Mouse (Mus musculus) embryonic facial prominence, embryonic 15.5 days (tissue): ENCODE measurements around the gene St8sia2. TPM values are rescaled to one million over a fixed set of nuclear protein-coding genes. Genes with fewer than 3 reads are reported as not detected.

Experiments used
- ATAC-seq: fragments of 200-750 bp; cut with Nextera tagmentation; 2 replicates; pipeline ENCODE4 v1.8.0; 2017; ENCODE audit warnings: low read depth, moderate TSS enrichment; ENCODE audit not compliant: insufficient number of reproducible peaks, low FRiP score, low TSS enrichment
- H3K27ac ChIP-seq: fragments of 300-500 bp; sonication (generic); replicated peaks from 2 replicates; pipeline ENCODE4 v1.5.1; 2015; ENCODE audit warnings: mild to moderate bottlenecking, inconsistent platforms
- H3K27me3 ChIP-seq: fragments of 300-500 bp; sonication (generic); 2 replicates; pipeline ENCODE4 v1.6.1; 2015; ENCODE audit warnings: inconsistent platforms
- H3K36me3 ChIP-seq: fragments of 300-500 bp; sonication (generic); 2 replicates; pipeline ENCODE4 v1.6.1; 2015; ENCODE audit warnings: mild to moderate bottlenecking, inconsistent platforms
- H3K4me1 ChIP-seq: fragments of 300-500 bp; sonication (generic); 2 replicates; pipeline ENCODE4 v1.6.1; 2015; ENCODE audit warnings: inconsistent platforms
- H3K4me2 ChIP-seq: fragments of 300-500 bp; sonication (generic); replicated peaks from 2 replicates; pipeline ENCODE4 v1.6.1; 2015; ENCODE audit warnings: mild to moderate bottlenecking, inconsistent platforms
- H3K4me3 ChIP-seq: fragments of 300-500 bp; sonication (generic); replicated peaks from 2 replicates; pipeline ENCODE4 v1.5.1; 2015; ENCODE audit warnings: mild to moderate bottlenecking, inconsistent platforms
- H3K9ac ChIP-seq: fragments of 300-500 bp; sonication (generic); 2 replicates; pipeline ENCODE4 v1.6.1; 2015; ENCODE audit warnings: inconsistent platforms
- H3K9me3 ChIP-seq: fragments of 300-500 bp; sonication (generic); replicated peaks from 2 replicates; pipeline ENCODE4 v1.6.1; 2016; ENCODE audit warnings: inconsistent platforms
- WGBS: fragments of 180-500 bp; shearing (Covaris S2); methylation state at CpG from one replicate; pipeline ENCODE4 v1.1.7; 2015; 5-methylcytosine and 5-hydroxymethylcytosine counted together
- polyA plus RNA-seq: library from polyadenylated mRNA; unstranded; fragments of >200 nt; fragmentation: Nextera tagmentation; extraction: Ambion mirVana; gene quantifications from 2 replicates; pipeline ENCODE4 v1.2.1, GENCODE M21; 2015

The St8sia2 gene
- 15.7 and 16.5 TPM in 2 replicates for polyA plus RNA-seq

GRCm38 (mm10) chr7:74013601-74014175 lies at the start of gene St8sia2:
St8sia2 (minus strand) TSS chr7:74013690.
- Histone ChIP-seq H3K27me3 (peaks cover 7% of the 10 kb centered on the region; the same call in 1 of the 2 replicates), H3K4me3 (peak within 1 kb of the TSS; percentile 81), H3K9ac (peak within 1 kb of the TSS; percentile 73), H3K4me1 (peaks cover 22% of the 10 kb centered on the region), H3K4me2 (peak within 1 kb of the TSS; percentile 97), H3K27ac (peak within 1 kb of the TSS; percentile 82), H3K36me3 (no peaks in the 10 kb centered on the region), H3K9me3 (no peaks in the 10 kb centered on the region)
- 1% methylated on average over 28 of the region's 42 CpGs for WGBS
- ATAC-seq, result peak; percentile 81

GRCm38 (mm10) chr7:74061076-74061475 lies 47.6 kb upstream of the St8sia2 start:
- H3K36me3 ChIP-seq, result no peaks in the 10 kb centered on the region
- WGBS, result 91% methylated on average over 6 of the region's 6 CpGs
- no peak for ATAC-seq
- H3K9me3 ChIP-seq, result no peaks in the 10 kb centered on the region
- H3K4me3 ChIP-seq, result no peak overlapping the region
- H3K4me1 ChIP-seq, result peaks cover 14% of the 10 kb centered on the region; the same call in 1 of the 2 replicates
- H3K27me3 ChIP-seq, result no peaks in the 10 kb centered on the region
- no peak overlapping the region for H3K27ac ChIP-seq
- H3K9ac ChIP-seq, result no peak overlapping the region
- no peak overlapping the region for H3K4me2 ChIP-seq

- H3K4me3 ChIP-seq, result no peak overlapping the region
- H3K9ac ChIP-seq, result no peak overlapping the region
- H3K4me1 ChIP-seq, result peaks cover 10% of the 10 kb centered on the region; the same call in 1 of the 2 replicates
- H3K36me3 ChIP-seq, result no peaks in the 10 kb centered on the region
- no peak overlapping the region for H3K27ac ChIP-seq
- no peaks in the 10 kb centered on the region for H3K27me3 ChIP-seq
- no peak overlapping the region for H3K4me2 ChIP-seq
- ATAC-seq, result no peak; the same call in 1 of the 2 replicates
- 81% methylated on average over 3 of the region's 3 CpGs for WGBS
- no peaks in the 10 kb centered on the region for H3K9me3 ChIP-seq
Measured at GRCm38 (mm10) chr7:74060306-74060946, 46.9 kb upstream of the St8sia2 start.

- peaks cover 6% of the 10 kb centered on the region; the same call in 1 of the 2 replicates for H3K4me1 ChIP-seq
Measured at GRCm38 (mm10) chr7:74059684-74060083, 46.2 kb upstream of the St8sia2 start.

GRCm38 (mm10) chr7:74055753-74056152 lies 42.3 kb upstream of the St8sia2 start:
- H3K4me3 ChIP-seq, result no peak overlapping the region
- no peaks in the 10 kb centered on the region for H3K9me3 ChIP-seq
- no peak for ATAC-seq
- no peak overlapping the region for H3K27ac ChIP-seq
- WGBS, result 82% methylated on average over 3 of the region's 3 CpGs
- no peak overlapping the region for H3K4me2 ChIP-seq
- peaks cover 6% of the 10 kb centered on the region; the same call in 1 of the 2 replicates for H3K4me1 ChIP-seq
- H3K9ac ChIP-seq, result no peak overlapping the region
- no peaks in the 10 kb centered on the region for H3K27me3 ChIP-seq
- H3K36me3 ChIP-seq, result no peaks in the 10 kb centered on the region

More at GRCm38 (mm10) chr7:74059684-74060083, 46.2 kb upstream of the St8sia2 start:
- no peak overlapping the region for H3K4me2 ChIP-seq
- no peaks in the 10 kb centered on the region for H3K36me3 ChIP-seq
- H3K27ac ChIP-seq, result no peak overlapping the region
- no peak overlapping the region for H3K4me3 ChIP-seq
- no peak overlapping the region for H3K9ac ChIP-seq
- H3K9me3 ChIP-seq, result no peaks in the 10 kb centered on the region
- 72% methylated on average over 3 of the region's 3 CpGs for WGBS
- H3K27me3 ChIP-seq, result no peaks in the 10 kb centered on the region
- ATAC-seq, result no peak

- H3K4me3 ChIP-seq, result no peak overlapping the region
- no peaks in the 10 kb centered on the region for H3K4me1 ChIP-seq
- H3K4me2 ChIP-seq, result no peak overlapping the region
- no peaks in the 10 kb centered on the region for H3K27me3 ChIP-seq
- H3K36me3 ChIP-seq, result no peaks in the 10 kb centered on the region
- H3K27ac ChIP-seq, result no peak overlapping the region
- H3K9ac ChIP-seq, result no peak overlapping the region
- ATAC-seq, result no peak
- WGBS, result 68% methylated on average over 2 of the region's 2 CpGs
- no peaks in the 10 kb centered on the region for H3K9me3 ChIP-seq
Measured at GRCm38 (mm10) chr7:74047591-74047990, 34.1 kb upstream of the St8sia2 start.

GRCm38 (mm10) chr7:74045166-74045957 lies 31.9 kb upstream of the St8sia2 start:
- H3K4me1 ChIP-seq, result no peaks in the 10 kb centered on the region
- no peak overlapping the region for H3K27ac ChIP-seq
- no peak overlapping the region for H3K4me3 ChIP-seq
- H3K36me3 ChIP-seq, result no peaks in the 10 kb centered on the region
- H3K9ac ChIP-seq, result no peak overlapping the region
- H3K9me3 ChIP-seq, result no peaks in the 10 kb centered on the region
- no peak overlapping the region for H3K4me2 ChIP-seq
- H3K27me3 ChIP-seq, result no peaks in the 10 kb centered on the region
- no peak for ATAC-seq
- WGBS, result 73% methylated on average over 8 of the region's 8 CpGs

GRCm38 (mm10) chr7:74043562-74044138 lies 30.2 kb upstream of the St8sia2 start:
- H3K27ac ChIP-seq, result no peak overlapping the region
- no peak overlapping the region for H3K4me3 ChIP-seq
- no peaks in the 10 kb centered on the region for H3K27me3 ChIP-seq
- no peak overlapping the region for H3K4me2 ChIP-seq
- H3K9me3 ChIP-seq, result no peaks in the 10 kb centered on the region
- no peaks in the 10 kb centered on the region for H3K4me1 ChIP-seq
- 70% methylated on average over 13 of the region's 13 CpGs for WGBS
- H3K36me3 ChIP-seq, result no peaks in the 10 kb centered on the region
- H3K9ac ChIP-seq, result no peak overlapping the region
- ATAC-seq, result no peak

- Histone ChIP-seq H3K27ac (no peak overlapping the region), H3K9me3 (no peaks in the 10 kb centered on the region), H3K4me3 (no peak overlapping the region), H3K9ac (no peak overlapping the region), H3K4me2 (no peak overlapping the region), H3K27me3 (no peaks in the 10 kb centered on the region), H3K36me3 (no peaks in the 10 kb centered on the region), H3K4me1 (no peaks in the 10 kb centered on the region)
- WGBS, result 16% methylated on average over 5 of the region's 5 CpGs
- no peak for ATAC-seq
Measured at GRCm38 (mm10) chr7:74025007-74025406, 11.5 kb upstream of the St8sia2 start.

- H3K27me3 ChIP-seq, result no peaks in the 10 kb centered on the region
- no peak overlapping the region for H3K27ac ChIP-seq
- H3K9ac ChIP-seq, result no peak overlapping the region
- no peaks in the 10 kb centered on the region for H3K36me3 ChIP-seq
- 67% methylated on average over 3 of the region's 3 CpGs for WGBS
- no peak for ATAC-seq
- no peaks in the 10 kb centered on the region for H3K4me1 ChIP-seq
- no peak overlapping the region for H3K4me3 ChIP-seq
- H3K4me2 ChIP-seq, result no peak overlapping the region
- H3K9me3 ChIP-seq, result no peaks in the 10 kb centered on the region
Measured at GRCm38 (mm10) chr7:74024171-74024570, 10.7 kb upstream of the St8sia2 start.

- Histone ChIP-seq H3K4me2 (no peak overlapping the region), H3K4me3 (no peak overlapping the region), H3K4me1 (no peaks in the 10 kb centered on the region), H3K36me3 (no peaks in the 10 kb centered on the region), H3K27me3 (no peaks in the 10 kb centered on the region), H3K9ac (no peak overlapping the region), H3K9me3 (no peaks in the 10 kb centered on the region), H3K27ac (no peak overlapping the region)
- WGBS, result 61% methylated on average over 2 of the region's 2 CpGs
- no peak for ATAC-seq
Measured at GRCm38 (mm10) chr7:74022571-74022970, 9.1 kb upstream of the St8sia2 start.
